Mouse (Mus musculus) stomach, embryonic 14.5 days (tissue): ENCODE data around the gene Stat6. TPM values are rescaled to one million over a fixed set of nuclear protein-coding genes. Genes with fewer than 3 reads are reported as not detected.

Experiments used
- ATAC-seq: fragments of 200-750 bp; cut with Nextera tagmentation; 2 replicates; pipeline ENCODE4 v1.8.0; 2017; ENCODE audit warnings: low read depth, moderate TSS enrichment; ENCODE audit not compliant: insufficient number of reproducible peaks, insufficient read depth, low FRiP score
- H3K27ac ChIP-seq: fragments of 300-500 bp; sonication (generic); 2 replicates; pipeline ENCODE4 v1.5.1; 2014; ENCODE audit warnings: mild to moderate bottlenecking, low read length, moderate library complexity, mixed read lengths
- H3K27me3 ChIP-seq: fragments of 300-500 bp; sonication (generic); 2 replicates; pipeline ENCODE4 v1.6.1; 2014; ENCODE audit warnings: low read length, control low read depth, mixed read lengths; ENCODE audit not compliant: control insufficient read depth, insufficient read depth
- H3K36me3 ChIP-seq: fragments of 300-500 bp; sonication (generic); 2 replicates; pipeline ENCODE4 v1.6.1; 2014; ENCODE audit warnings: mild to moderate bottlenecking, control low read depth, low read length, moderate library complexity, mixed read lengths; ENCODE audit not compliant: control insufficient read depth, insufficient read depth
- H3K4me1 ChIP-seq: fragments of 300-500 bp; sonication (generic); 2 replicates; pipeline ENCODE4 v1.6.1; 2014; ENCODE audit warnings: low read length, control low read depth, mixed read lengths; ENCODE audit not compliant: control insufficient read depth, insufficient read depth
- H3K4me2 ChIP-seq: fragments of 300-500 bp; sonication (generic); replicated peaks from 2 replicates; pipeline ENCODE4 v1.6.1; 2014; ENCODE audit warnings: low read depth, low read length, control low read depth
- H3K4me3 ChIP-seq: fragments of 300-500 bp; sonication (generic); 2 replicates; pipeline ENCODE4 v1.5.1; 2014; ENCODE audit warnings: low read depth, low read length, control low read depth
- H3K9ac ChIP-seq: fragments of 300-500 bp; sonication (generic); replicated peaks from 2 replicates; pipeline ENCODE4 v1.6.1; 2014; ENCODE audit warnings: low read depth, mild to moderate bottlenecking, control low read depth, low read length, moderate library complexity, mixed read lengths
- H3K9me3 ChIP-seq: fragments of 300-500 bp; sonication (generic); 2 replicates; pipeline ENCODE4 v1.6.1; 2016; ENCODE audit warnings: low read depth, low read length, control low read depth; ENCODE audit not compliant: control insufficient read depth
- WGBS: fragments of 180-500 bp; shearing (Covaris S2); extraction: QIAGEN DNeasy Blood & Tissue Kit; methylation state at CpG from one replicate; pipeline ENCODE4 v1.1.7; 2014; 5-methylcytosine and 5-hydroxymethylcytosine counted together
- polyA plus RNA-seq: library from polyadenylated mRNA; unstranded; fragments of >200 nt; fragmentation: Nextera tagmentation; extraction: Ambion mirVana; gene quantifications from 2 replicates; pipeline ENCODE4 v1.2.1, GENCODE M21; 2014

The Stat6 gene
- polyA plus RNA-seq, 1 experiment from 2014 or later, result 24.7 TPM

GRCm38 (mm10) chr10:127668093-127669050 lies 25.6 kb downstream of the Stat6 start, which contains the start of gene Nab2:
Gene Nab2, minus strand, starts transcription at chr10:127668568.
- Histone ChIP-seq H3K4me2 (peak within 1 kb of the TSS; percentile 73), H3K27ac (peak within 1 kb of the TSS; percentile 98), H3K9ac (peak within 1 kb of the TSS; percentile 78), H3K36me3 (peaks cover 12% of the 10 kb centered on the region), H3K4me1 (peaks cover 31% of the 10 kb centered on the region), H3K27me3 (no peaks in the 10 kb centered on the region), H3K4me3 (peak within 1 kb of the TSS; percentile 73), H3K9me3 (no peaks in the 10 kb centered on the region)
- 2% methylated on average over 39 of the region's 40 CpGs for WGBS
- ATAC-seq, result 0 out of 2 replicates have a peak, but pooled peaks have one; percentile 25

GRCm38 (mm10) chr10:127669170-127669569 lies 26.4 kb downstream of the Stat6 start:
- no peak for ATAC-seq
- Histone ChIP-seq H3K27me3 (no peaks in the 10 kb centered on the region), H3K27ac (peak overlapping the region; percentile 98; the same call in 1 of the 2 replicates), H3K36me3 (peaks cover 7% of the 10 kb centered on the region), H3K9me3 (no peaks in the 10 kb centered on the region), H3K4me1 (peaks cover 23% of the 10 kb centered on the region), H3K9ac (0 out of 2 replicates have a peak overlapping the region, but pooled peaks have one; percentile 2), H3K4me2 (peak overlapping the region; percentile 73), H3K4me3 (peak overlapping the region; percentile 73; the same call in 1 of the 2 replicates)
- WGBS, result 11% methylated on average over 7 of the region's 7 CpGs

- peak overlapping the region; percentile 61; the same call in 1 of the 2 replicates for H3K27ac ChIP-seq
- ATAC-seq, result no peak
- H3K4me1 ChIP-seq, result peaks cover 18% of the 10 kb centered on the region
- H3K36me3 ChIP-seq, result no peaks in the 10 kb centered on the region
- H3K4me3 ChIP-seq, result no peak overlapping the region
- no peaks in the 10 kb centered on the region for H3K9me3 ChIP-seq
- 85% methylated on average over 2 of the region's 2 CpGs for WGBS
- no peak overlapping the region for H3K9ac ChIP-seq
- no peaks in the 10 kb centered on the region for H3K27me3 ChIP-seq
- no peak overlapping the region for H3K4me2 ChIP-seq
These were observed 27.4 kb downstream of the Stat6 start for GRCm38 (mm10) chr10:127670185-127670584.

GRCm38 (mm10) chr10:127671276-127671675 lies 28.5 kb downstream of the Stat6 start:
- WGBS, result 43% methylated on average over 2 of the region's 2 CpGs
- Histone ChIP-seq H3K27me3 (no peaks in the 10 kb centered on the region), H3K36me3 (no peaks in the 10 kb centered on the region), H3K4me2 (no peak overlapping the region), H3K9ac (no peak overlapping the region), H3K27ac (no peak overlapping the region), H3K4me1 (peaks cover 12% of the 10 kb centered on the region), H3K9me3 (no peaks in the 10 kb centered on the region), H3K4me3 (no peak overlapping the region)
- no peak for ATAC-seq

GRCm38 (mm10) chr10:127674046-127674655 lies 31.4 kb downstream of the Stat6 start:
- Histone ChIP-seq H3K4me3 (no peak overlapping the region), H3K27ac (no peak overlapping the region), H3K4me1 (peaks cover under 1% of the 10 kb centered on the region), H3K9me3 (no peaks in the 10 kb centered on the region), H3K4me2 (no peak overlapping the region), H3K27me3 (no peaks in the 10 kb centered on the region), H3K36me3 (no peaks in the 10 kb centered on the region), H3K9ac (no peak overlapping the region)
- WGBS, result 94% methylated on average over 6 of the region's 6 CpGs
- ATAC-seq, result no peak

- H3K27ac ChIP-seq, result no peak overlapping the region
- WGBS, result 86% methylated on average over 8 of the region's 8 CpGs
- H3K4me2 ChIP-seq, result no peak overlapping the region
- H3K36me3 ChIP-seq, result no peaks in the 10 kb centered on the region
- no peak overlapping the region for H3K4me3 ChIP-seq
- ATAC-seq, result no peak
- H3K27me3 ChIP-seq, result no peaks in the 10 kb centered on the region
- no peaks in the 10 kb centered on the region for H3K9me3 ChIP-seq
- no peak overlapping the region for H3K9ac ChIP-seq
- H3K4me1 ChIP-seq, result no peaks in the 10 kb centered on the region; the same call in 1 of the 2 replicates
These were observed 32.2 kb downstream of the Stat6 start for GRCm38 (mm10) chr10:127674794-127675522.

GRCm38 (mm10) chr10:127675859-127676398 lies 33.1 kb downstream of the Stat6 start:
- Histone ChIP-seq H3K27me3 (no peaks in the 10 kb centered on the region), H3K9ac (peak overlapping the region; percentile 31), H3K36me3 (no peaks in the 10 kb centered on the region), H3K4me2 (peak overlapping the region; percentile 39), H3K9me3 (no peaks in the 10 kb centered on the region), H3K4me3 (peak overlapping the region; percentile 80), H3K4me1 (no peaks in the 10 kb centered on the region; the same call in 1 of the 2 replicates), H3K27ac (peak overlapping the region; percentile 16; the same call in 1 of the 2 replicates)
- WGBS, result 44% methylated on average over 5 of the region's 5 CpGs
- no peak for ATAC-seq
